Mouse (Mus musculus): ENCODE measurements around the gene Rps27. TPM values are rescaled to one million over a fixed set of nuclear protein-coding genes. Genes with fewer than 3 reads are reported as not detected.

The Rps27 gene
- polyA plus RNA-seq, 1 experiment from 2014 or later, result 574 TPM

DNA sequence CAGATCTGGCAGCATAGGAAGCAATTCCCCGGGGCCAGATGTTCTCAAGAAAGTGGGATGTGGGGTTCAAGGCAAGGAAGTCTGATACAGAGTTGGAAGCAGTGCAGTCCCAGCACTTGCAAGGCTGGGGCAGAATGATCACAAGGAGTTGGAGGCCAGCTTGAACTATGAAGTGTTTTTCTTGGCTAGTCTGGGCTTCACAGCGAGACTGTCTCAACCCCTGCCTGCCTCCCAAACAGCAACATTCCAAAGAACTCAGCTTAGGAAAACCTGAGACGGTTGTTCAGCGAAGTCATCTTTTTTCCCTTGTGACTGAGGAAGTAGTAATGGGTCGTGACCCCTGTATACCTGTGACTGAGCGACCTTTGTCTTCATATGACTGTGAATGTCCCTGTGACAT is 37.3 kb upstream of the Rps27 start:
- ATAC-seq (ENCODE audit: insufficient read depth), result no peak
- peaks cover 15% of the 10 kb centered on the region for H3K36me3 ChIP-seq (replicated peaks)
- H3K4me3 ChIP-seq (replicated peaks), result no peak overlapping the region
- no peak overlapping the region for H3K4me2 ChIP-seq
- WGBS (ENCODE audit: insufficient replicate concordance), result 75% methylated on average over 6 of the region's 6 CpGs
- H3K9me3 ChIP-seq (replicated peaks), result no peaks in the 10 kb centered on the region
- H3K27ac ChIP-seq (replicated peaks), result no peak overlapping the region
- peaks cover 39% of the 10 kb centered on the region for H3K4me1 ChIP-seq (replicated peaks)
- no peak overlapping the region for H3K9ac ChIP-seq
- no peaks in the 10 kb centered on the region; the same call in 1 of the 2 replicates for H3K27me3 ChIP-seq

DNA sequence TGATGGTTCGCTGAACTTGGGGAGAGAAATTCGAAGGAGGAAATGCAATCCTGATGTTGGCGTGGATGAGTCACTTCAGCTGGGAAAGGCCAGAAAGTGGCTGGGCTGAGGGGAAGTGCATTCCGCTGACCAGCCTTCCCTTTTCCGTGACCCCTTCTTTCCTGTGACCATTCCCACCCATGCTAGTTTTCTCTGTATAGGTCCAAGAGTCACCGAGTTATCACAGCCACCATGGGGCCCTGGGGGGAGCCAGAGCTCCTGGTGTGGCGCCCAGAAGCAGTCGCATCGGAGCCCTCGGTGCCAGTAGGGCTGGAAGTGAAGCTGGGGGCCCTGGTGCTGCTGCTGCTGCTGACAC is 35.3 kb upstream of the Rps27 start:
- Histone ChIP-seq H3K9me3 (replicated peaks) (no peaks in the 10 kb centered on the region), H3K9ac (peak overlapping the region; percentile 69), H3K36me3 (replicated peaks) (peaks cover 15% of the 10 kb centered on the region), H3K27me3 (no peaks in the 10 kb centered on the region; the same call in 1 of the 2 replicates), H3K4me1 (replicated peaks) (peaks cover 26% of the 10 kb centered on the region), H3K4me3 (replicated peaks) (peak overlapping the region; percentile 71), H3K27ac (replicated peaks) (peak overlapping the region; percentile 79), H3K4me2 (peak overlapping the region; percentile 94)
- ATAC-seq (ENCODE audit: insufficient read depth), result no peak
- under 1% methylated on average over 10 of the region's 10 CpGs for WGBS (ENCODE audit: insufficient replicate concordance)

GRCm38 (mm10) chr3:90247960-90248745 is 34.7 kb upstream of the Rps27 start, which contains the start of gene Slc39a1:
Gene Slc39a1 (plus strand): TSS chr3:90248172.
- Histone ChIP-seq H3K27ac (replicated peaks) (peak within 1 kb of the TSS; percentile 79), H3K36me3 (replicated peaks) (peaks cover 15% of the 10 kb centered on the region), H3K4me2 (peak within 1 kb of the TSS; percentile 94), H3K4me3 (replicated peaks) (peak within 1 kb of the TSS; percentile 71), H3K4me1 (replicated peaks) (peaks cover 31% of the 10 kb centered on the region), H3K27me3 (no peaks in the 10 kb centered on the region; the same call in 1 of the 2 replicates), H3K9me3 (replicated peaks) (no peaks in the 10 kb centered on the region), H3K9ac (peak within 1 kb of the TSS; percentile 69)
- whole genome bisulfite sequencing (ENCODE audit: insufficient replicate concordance), result under 1% methylated on average over 44 of the region's 44 CpGs
- ATAC-seq (ENCODE audit: insufficient read depth), result peak; percentile 88

- Histone ChIP-seq H3K4me3 (replicated peaks) (peak overlapping the region; percentile 71), H3K27me3 (no peaks in the 10 kb centered on the region; the same call in 1 of the 2 replicates), H3K36me3 (replicated peaks) (peaks cover 15% of the 10 kb centered on the region), H3K9me3 (replicated peaks) (no peaks in the 10 kb centered on the region), H3K4me1 (replicated peaks) (peaks cover 37% of the 10 kb centered on the region), H3K27ac (replicated peaks) (peak overlapping the region; percentile 79), H3K4me2 (peak overlapping the region; percentile 94), H3K9ac (peak overlapping the region; percentile 69)
- peak; percentile 27 for ATAC-seq (ENCODE audit: insufficient read depth)
- WGBS (ENCODE audit: insufficient replicate concordance), result 2% methylated on average over 3 of the region's 3 CpGs
Measured at GRCm38 (mm10) chr3:90247630-90247959, 34.1 kb upstream of the Rps27 start.

DNA sequence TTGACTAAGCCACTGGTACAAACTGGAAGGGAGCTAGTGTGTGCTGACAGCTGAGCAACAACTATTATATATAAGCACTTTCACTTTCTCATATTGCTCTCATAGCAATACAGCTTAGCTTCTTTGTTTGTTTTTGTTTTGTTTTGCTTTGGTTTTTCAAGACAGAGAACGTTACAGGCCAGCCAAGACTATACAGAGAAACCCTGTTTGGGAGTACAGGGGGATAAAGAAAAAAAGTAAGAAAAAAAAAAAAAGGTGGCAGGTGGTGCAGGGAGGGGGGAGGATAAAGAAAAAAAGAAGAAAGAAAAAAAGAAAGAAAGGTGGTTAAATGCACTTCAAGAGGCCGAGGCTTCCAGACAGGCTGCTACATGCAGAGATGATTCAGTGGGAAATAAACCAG is 32.0 kb upstream of the Rps27 start:
- 61% methylated on average over 2 of the region's 2 CpGs for WGBS (ENCODE audit: insufficient replicate concordance)
- H3K4me3 ChIP-seq (replicated peaks), result no peak overlapping the region

DNA sequence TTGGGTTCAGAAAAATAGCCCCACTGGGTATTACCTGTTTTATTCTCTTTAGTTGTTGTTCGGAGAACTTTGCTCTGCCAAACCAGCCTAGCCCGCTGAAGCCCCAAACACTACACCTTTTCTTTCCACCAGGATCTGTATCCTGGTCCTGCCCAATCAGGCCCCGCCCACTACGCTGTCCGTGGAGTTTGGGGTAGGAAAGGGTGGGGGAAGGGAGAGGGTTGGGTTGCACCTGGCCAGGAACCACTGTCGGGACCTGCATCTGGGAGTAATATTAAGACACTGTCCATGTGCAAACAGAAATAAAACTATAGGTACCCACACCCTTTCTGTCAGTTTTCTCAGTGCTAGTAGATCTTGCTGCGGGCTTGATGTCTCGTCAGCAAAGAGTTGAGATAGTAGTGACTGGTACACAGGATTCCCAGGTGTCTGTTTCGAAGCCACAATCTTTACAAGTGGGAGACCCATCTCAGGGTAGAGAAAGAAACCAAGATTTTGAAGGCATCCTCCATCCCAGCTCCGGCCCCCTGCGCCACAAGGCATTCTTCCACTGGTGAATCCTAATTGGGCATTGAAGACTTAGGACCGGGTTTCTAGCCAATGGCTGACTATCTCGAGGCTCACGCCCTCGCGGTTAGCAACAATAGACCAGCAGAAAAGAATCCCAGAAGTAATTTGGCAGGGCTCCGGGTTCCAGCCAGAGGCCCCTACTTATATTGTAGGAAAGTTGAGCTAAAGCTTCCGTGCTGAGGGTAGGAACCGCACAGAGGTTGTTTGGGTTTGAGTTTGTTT is 29.7 kb upstream of the Rps27 start, which contains the start of gene Creb3l4:
Gene Creb3l4 (minus strand): TSS at position 529 of the 792 bp plus-strand sequence.
- no peaks in the 10 kb centered on the region for H3K9me3 ChIP-seq (replicated peaks)
- no peaks in the 10 kb centered on the region; the same call in 1 of the 2 replicates for H3K27me3 ChIP-seq
- no peak for ATAC-seq (ENCODE audit: insufficient read depth)
- H3K4me2 ChIP-seq, result peak within 1 kb of the TSS; percentile 58
- no peaks in the 10 kb centered on the region for H3K36me3 ChIP-seq (replicated peaks)
- H3K4me3 ChIP-seq (replicated peaks), result peak within 1 kb of the TSS; percentile 26
- H3K27ac ChIP-seq (replicated peaks), result no peak within 1 kb of the TSS
- H3K4me1 ChIP-seq (replicated peaks), result peaks cover 38% of the 10 kb centered on the region
- no peak within 1 kb of the TSS for H3K9ac ChIP-seq
- 34% methylated on average over 19 of the region's 19 CpGs for WGBS (ENCODE audit: insufficient replicate concordance)

More for the DNA sequence above, 32.0 kb upstream of the Rps27 start:
- Histone ChIP-seq H3K36me3 (replicated peaks) (peaks cover under 1% of the 10 kb centered on the region; the same call in 1 of the 2 replicates), H3K4me2 (no peak overlapping the region), H3K9me3 (replicated peaks) (no peaks in the 10 kb centered on the region), H3K4me1 (replicated peaks) (peaks cover 48% of the 10 kb centered on the region), H3K27me3 (no peaks in the 10 kb centered on the region; the same call in 1 of the 2 replicates), H3K27ac (replicated peaks) (no peak overlapping the region), H3K9ac (no peak overlapping the region)
- no peak for ATAC-seq (ENCODE audit: insufficient read depth)

DNA sequence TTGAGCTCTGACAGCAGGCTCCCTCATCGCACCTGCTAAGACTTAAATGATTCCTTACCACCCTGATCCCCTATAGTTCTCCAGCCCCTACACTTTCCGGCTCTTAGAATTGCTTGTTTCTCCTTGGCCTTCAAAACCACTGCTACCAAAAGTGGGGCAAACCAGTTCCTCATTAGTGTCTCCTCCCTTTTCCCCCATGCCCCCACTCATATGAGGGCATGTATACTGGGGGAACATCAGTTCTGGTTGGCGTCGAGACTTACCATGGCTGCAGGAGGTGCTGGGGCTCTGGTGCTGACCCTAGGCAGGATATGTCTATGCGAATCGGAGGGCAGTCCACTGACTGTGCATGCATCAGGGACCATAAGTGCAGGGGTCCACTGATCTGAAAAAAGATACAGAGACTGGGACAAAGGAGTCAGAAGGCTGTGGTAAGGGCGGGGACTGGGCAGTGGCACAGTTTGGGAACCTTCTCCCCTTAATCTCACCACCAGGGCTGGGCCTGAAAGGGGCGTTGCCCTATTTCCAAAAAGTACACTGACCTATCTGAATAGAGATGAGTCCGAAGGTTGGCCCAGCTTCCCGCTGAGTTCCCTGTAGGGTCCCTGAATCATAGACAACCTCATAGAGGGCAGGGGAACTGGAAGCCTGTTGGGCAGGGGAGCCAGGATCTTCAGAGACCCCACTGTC is 28.4 kb upstream of the Rps27 start:
- Histone ChIP-seq H3K4me3 (replicated peaks) (no peak overlapping the region), H3K4me1 (replicated peaks) (peaks cover 30% of the 10 kb centered on the region), H3K9ac (no peak overlapping the region), H3K27me3 (no peaks in the 10 kb centered on the region; the same call in 1 of the 2 replicates), H3K4me2 (no peak overlapping the region), H3K36me3 (replicated peaks) (no peaks in the 10 kb centered on the region), H3K9me3 (replicated peaks) (no peaks in the 10 kb centered on the region), H3K27ac (replicated peaks) (no peak overlapping the region)
- WGBS (ENCODE audit: insufficient replicate concordance), result 55% methylated on average over 10 of the region's 10 CpGs
- ATAC-seq (ENCODE audit: insufficient read depth), result 0 out of 2 replicates have a peak, but pooled peaks have one; percentile 19

- Histone ChIP-seq H3K4me2 (no peak overlapping the region), H3K4me1 (replicated peaks) (peaks cover 30% of the 10 kb centered on the region), H3K27ac (replicated peaks) (no peak overlapping the region), H3K9ac (no peak overlapping the region), H3K27me3 (no peaks in the 10 kb centered on the region), H3K4me3 (replicated peaks) (no peak overlapping the region), H3K9me3 (replicated peaks) (no peaks in the 10 kb centered on the region), H3K36me3 (replicated peaks) (0 out of 2 replicates have a peak, but pooled peaks cover 3% of the 10 kb centered on the region)
- 71% methylated on average over 2 of the region's 2 CpGs for WGBS (ENCODE audit: insufficient replicate concordance)
- peak; percentile 51 for ATAC-seq (ENCODE audit: insufficient read depth)
Measured at GRCm38 (mm10) chr3:90241251-90241650, 27.8 kb upstream of the Rps27 start.

DNA sequence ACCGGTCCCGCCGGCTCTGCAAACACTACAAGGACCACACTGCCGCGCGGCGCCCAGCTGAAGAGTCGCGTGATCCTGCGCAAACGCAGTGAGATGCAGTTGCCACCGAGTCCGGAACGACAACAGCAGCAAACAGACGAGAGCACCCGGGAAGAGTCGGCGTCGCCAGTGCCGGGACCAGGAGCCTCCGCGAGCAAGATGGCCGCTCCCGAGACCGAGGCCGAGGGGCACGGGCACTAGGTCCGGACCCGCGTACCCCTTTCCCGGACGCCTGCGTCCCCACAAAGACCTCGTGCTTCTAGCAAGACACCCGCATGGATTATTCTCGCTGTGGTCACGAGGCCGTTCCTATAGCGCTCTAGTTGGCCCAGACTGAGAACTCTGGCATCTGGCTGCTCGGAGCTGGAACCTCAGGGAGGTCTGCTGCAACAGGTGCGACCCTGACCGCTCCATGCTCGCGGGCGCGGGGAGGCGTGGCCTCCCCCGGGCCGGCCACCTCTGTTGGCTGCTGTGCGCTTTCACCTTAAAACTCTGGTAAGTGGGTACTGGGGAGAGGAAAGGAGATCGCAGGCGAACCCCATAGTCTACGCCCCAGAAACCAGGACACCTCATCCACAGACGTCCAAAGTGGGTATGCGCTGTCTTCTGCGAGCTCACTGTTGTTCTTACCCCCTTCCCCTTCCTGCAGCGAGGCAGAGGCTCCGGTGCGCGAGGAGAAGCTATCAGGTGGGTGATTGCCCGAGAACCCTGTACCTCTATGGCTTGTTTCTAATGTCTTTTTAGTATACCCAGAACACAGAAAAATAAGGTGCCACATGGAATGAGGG is 18.3 kb upstream of the Rps27 start, which contains the start of gene Jtb:
Gene Jtb (plus strand): TSS at position 91 of the 827 bp plus-strand sequence.
- Histone ChIP-seq H3K27me3 (no peaks in the 10 kb centered on the region), H3K27ac (replicated peaks) (peak within 1 kb of the TSS; percentile 85), H3K4me3 (replicated peaks) (peak within 1 kb of the TSS; percentile 79), H3K9me3 (replicated peaks) (no peaks in the 10 kb centered on the region), H3K36me3 (replicated peaks) (peaks cover 29% of the 10 kb centered on the region), H3K4me1 (replicated peaks) (peaks cover 20% of the 10 kb centered on the region), H3K4me2 (peak within 1 kb of the TSS; percentile 91), H3K9ac (peak within 1 kb of the TSS; percentile 72)
- WGBS (ENCODE audit: insufficient replicate concordance), result under 1% methylated on average over 61 of the region's 61 CpGs
- peak; percentile 94 for ATAC-seq (ENCODE audit: insufficient read depth)

DNA sequence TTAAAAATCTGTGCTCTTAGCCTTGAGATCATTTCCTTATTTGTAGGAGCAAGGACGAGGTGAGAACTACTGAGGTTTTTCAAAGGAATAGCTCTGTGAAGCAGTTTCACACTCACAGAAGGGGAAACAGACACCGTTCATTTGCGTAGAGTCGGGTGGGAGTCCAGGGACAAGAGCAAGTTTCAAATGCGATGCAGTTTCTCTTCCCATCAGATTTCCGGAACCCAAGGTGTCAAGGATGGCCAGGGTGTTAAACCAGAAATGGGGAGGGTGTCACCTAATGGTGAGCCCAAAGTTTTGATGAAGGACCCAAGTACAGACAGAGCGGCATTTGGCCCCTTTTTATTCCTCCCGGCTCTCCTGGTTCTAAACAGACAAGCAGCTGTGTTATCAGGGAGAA is 17.6 kb upstream of the Rps27 start:
- ATAC-seq (ENCODE audit: insufficient read depth), result no peak
- Histone ChIP-seq H3K9ac (peak overlapping the region; percentile 72), H3K36me3 (replicated peaks) (peaks cover 24% of the 10 kb centered on the region), H3K27me3 (no peaks in the 10 kb centered on the region), H3K9me3 (replicated peaks) (no peaks in the 10 kb centered on the region), H3K4me3 (replicated peaks) (peak overlapping the region; percentile 79), H3K4me2 (peak overlapping the region; percentile 91), H3K27ac (replicated peaks) (peak overlapping the region; percentile 85), H3K4me1 (replicated peaks) (peaks cover 20% of the 10 kb centered on the region)
- 6% methylated on average over 8 of the region's 8 CpGs for WGBS (ENCODE audit: insufficient replicate concordance)

Data from liver, embryonic 15.5 days (tissue).